Mouse (Mus musculus) brain, embryonic 14.5 days (tissue): ENCODE results near the gene Anapc13.

ENCODE experiments used
- CTCF ChIP-seq: fragments of 200-500 bp; IDR thresholded peaks from 2 replicates; pipeline ENCODE4 v1.5.1; 2012; ENCODE audit warnings: inconsistent platforms, mild to moderate bottlenecking, moderate library complexity, borderline replicate concordance; ENCODE audit not compliant: insufficient read depth, insufficient read length; ENCODE audit errors: extremely low read depth
- POLR2A ChIP-seq: fragments of 200-500 bp; IDR thresholded peaks from 2 replicates; pipeline ENCODE4 v1.6.1; 2012; ENCODE audit warnings: mild to moderate bottlenecking, inconsistent platforms, borderline replicate concordance; ENCODE audit not compliant: poor library complexity, insufficient read depth, insufficient read length, severe bottlenecking; ENCODE audit errors: extremely low read depth

DNA sequence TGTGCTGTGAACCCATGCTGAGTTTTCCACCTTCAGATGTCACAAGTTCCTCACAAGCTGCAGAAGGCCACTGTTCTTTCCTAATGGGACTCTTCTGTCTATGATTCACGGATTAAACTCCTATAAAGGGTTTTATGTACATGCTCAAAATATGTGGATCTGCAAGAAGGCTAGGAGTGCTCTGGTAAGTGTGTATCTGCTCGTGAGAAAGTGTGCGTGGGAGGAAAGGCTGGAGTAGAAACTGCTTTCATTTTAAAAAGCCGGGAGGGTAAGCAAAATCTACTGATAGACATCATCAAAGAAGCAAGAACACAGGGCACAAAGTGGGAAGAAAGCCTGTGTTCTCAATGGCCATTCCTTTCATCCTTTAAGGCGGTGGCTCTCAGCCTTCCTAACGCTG lies 20.9 kb downstream of the Anapc13 start:
- TF ChIP-seq CTCF: no peak
- TF ChIP-seq POLR2A: no peak
